Mouse (Mus musculus): ENCODE results near the gene Ppm1a.

The Ppm1a gene

GRCm38 (mm10) chr12:72825656-72826055, 68.4 kb downstream of the Ppm1a start:
- no peak for DNase-seq (ENCODE audit: low spot score in 2 of 2)

GRCm38 (mm10) chr12:72828846-72829556, 71.7 kb downstream of the Ppm1a start:
- no peak for DNase-seq (ENCODE audit: low spot score in 2 of 2)

GRCm38 (mm10) chr12:72829777-72830176, 72.5 kb downstream of the Ppm1a start:
- DNase-seq (ENCODE audit: low spot score in 2 of 2) = no peak

- DNase-seq (ENCODE audit: low spot score in 2 of 2) = no peak
These were observed 73.1 kb downstream of the Ppm1a start for GRCm38 (mm10) chr12:72830317-72830716.

GRCm38 (mm10) chr12:72831711-72832432, 74.6 kb downstream of the Ppm1a start:
- DNase-seq (ENCODE audit: low spot score in 2 of 2) = no peak

GRCm38 (mm10) chr12:72834773-72835517, 77.7 kb downstream of the Ppm1a start:
- no peak for DNase-seq (ENCODE audit: low spot score in 2 of 2)

- DNase-seq (ENCODE audit: low spot score in 2 of 2) = no peak
These were observed 78.3 kb downstream of the Ppm1a start for GRCm38 (mm10) chr12:72835518-72836015.

- no peak for DNase-seq (ENCODE audit: low spot score in 2 of 2)
These were observed 80.0 kb downstream of the Ppm1a start for GRCm38 (mm10) chr12:72837302-72837701.

- DNase-seq (ENCODE audit: low spot score in 2 of 2) = no peak
These were observed 84.2 kb downstream of the Ppm1a start for GRCm38 (mm10) chr12:72841500-72841899.

GRCm38 (mm10) chr12:72843135-72843534, 85.9 kb downstream of the Ppm1a start:
- no peak for DNase-seq (ENCODE audit: low spot score in 2 of 2)

- no peak for DNase-seq (ENCODE audit: low spot score in 2 of 2)
These were observed 86.3 kb downstream of the Ppm1a start for GRCm38 (mm10) chr12:72843555-72843954.

- DNase-seq (ENCODE audit: low spot score in 2 of 2) = peak; percentile 84
These were observed 86.8 kb downstream of the Ppm1a start for GRCm38 (mm10) chr12:72843973-72844620.

- no peak for DNase-seq (ENCODE audit: low spot score in 2 of 2)
These were observed 88.7 kb downstream of the Ppm1a start for GRCm38 (mm10) chr12:72845946-72846345.

- DNase-seq (ENCODE audit: low spot score in 2 of 2) = no peak
These were observed 90.5 kb downstream of the Ppm1a start for GRCm38 (mm10) chr12:72847725-72848124.
